Comparison of ENCODE assay signal across 11 mouse cellular contexts in the genomic region with DNA sequence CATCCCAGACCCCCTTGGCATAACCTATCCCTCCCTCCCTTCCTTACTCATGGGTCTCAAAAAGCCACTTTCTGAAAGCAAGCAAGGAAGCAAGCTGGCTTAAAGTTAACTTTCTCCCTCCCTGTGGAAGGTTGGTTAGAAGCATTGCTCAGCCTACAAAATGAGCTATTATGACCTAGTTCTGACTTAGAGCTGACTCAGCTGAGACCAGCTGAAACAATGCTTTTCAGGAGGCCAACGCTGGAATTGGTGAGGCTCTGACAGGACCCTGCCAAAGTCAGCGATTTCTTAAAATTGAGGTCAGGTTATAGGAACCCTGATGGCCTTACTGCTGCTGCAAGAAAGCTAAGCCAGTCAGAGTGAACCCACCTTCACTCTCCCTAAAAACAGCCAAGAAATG.
"Had no signal": no experiment of that assay in that cellular context is flagged by ENCODE, and none has a peak within 500 bp of the region (broad histone marks: within the 10 kb centered on the region; RNA-seq: fewer than 3 reads in every experiment).

No protein-coding gene starts in this region.

- H3K4me3 ChIP-seq: limb, embryonic 13.5 days; midbrain, embryonic 12.5 days; stomach, embryonic 15.5 days had no signal

- H3K4me1 ChIP-seq: stomach, embryonic 15.5 days had no signal

- H3K27ac ChIP-seq: kidney, postnatal 0 days; limb, embryonic 13.5 days; liver, embryonic 14.5 days; midbrain, embryonic 12.5 days; stomach, embryonic 15.5 days had no signal

- DNase-seq: kidney, postnatal 36 days; left cerebral cortex, postnatal 4 days; lung, adult 18-20 months; right cerebral cortex, postnatal 14 days; thymus, adult 2 months; thymus, postnatal 4 days had no signal
